Mouse (Mus musculus) kidney, adult 2 months (tissue): Measurements from ENCODE around the gene Cyp39a1.

ENCODE experiments used
- CTCF ChIP-seq: fragments of 200-500 bp; conservative IDR thresholded peaks from 2 replicates; pipeline ENCODE4 v1.5.1; 2011; ENCODE audit warnings: low read depth, mild to moderate bottlenecking, control low read depth, low read length, moderate library complexity, mixed read lengths; ENCODE audit not compliant: insufficient read depth, insufficient read length
- POLR2A ChIP-seq: fragments of 200-500 bp; IDR thresholded peaks from one replicate; pipeline ENCODE4 v1.6.1; 2011; ENCODE audit warnings: low read depth, low read length, control low read depth

GRCm38 (mm10) chr17:43666576-43667289 is 492 bp upstream of the Cyp39a1 start, which contains the start of gene Slc25a27:
- TF ChIP-seq CTCF (no peak), POLR2A (no peak)
